Mouse (Mus musculus) A20 (cell line): ENCODE measurements at regions not wholly inside any gene's neighbourhood (a gene's known extent, or its start where the extent isn't known, plus 50 kb on each side); places are given as distances from the start of the nearest gene placed in this dataset.

Source experiments
- DNase-seq: peaks from one replicate; pipeline ENCODE4 v3.0.0-alpha.2; 2011; ENCODE audit warnings: low read depth, low spot score

DNA sequence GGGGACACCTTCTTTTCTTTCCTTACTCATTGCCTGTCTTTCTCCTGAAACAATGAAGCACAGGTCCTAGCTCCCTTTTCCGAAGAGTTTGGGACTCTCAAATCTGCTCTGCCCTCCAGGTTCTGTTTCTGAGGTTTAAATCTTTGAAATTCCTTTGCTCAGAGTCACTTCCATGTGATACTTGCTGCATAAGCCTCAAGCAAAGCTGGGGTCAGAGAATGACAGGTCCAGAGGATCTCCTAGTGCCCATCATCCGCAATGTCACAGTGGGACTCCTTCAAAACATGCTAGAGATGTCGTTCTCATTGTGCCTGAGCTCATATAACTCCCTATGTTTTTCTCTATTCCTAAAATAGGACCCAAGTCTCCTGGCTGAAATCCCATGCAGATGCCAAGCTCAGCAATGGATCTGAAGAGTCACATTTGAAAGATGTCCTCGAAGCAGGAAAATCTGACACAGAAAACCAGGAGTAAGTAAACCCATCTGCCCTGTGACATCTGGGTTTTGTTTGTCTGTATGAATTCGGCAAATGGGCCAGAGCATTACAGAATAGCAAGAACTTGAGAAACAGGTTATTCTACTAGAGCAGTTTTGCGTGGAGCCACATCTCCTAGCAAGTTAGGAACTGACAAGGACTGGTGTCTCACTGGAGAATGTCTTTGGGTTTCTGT, 634.6 kb downstream of the Epha4 start:
- DNase-seq, result no peak

DNA sequence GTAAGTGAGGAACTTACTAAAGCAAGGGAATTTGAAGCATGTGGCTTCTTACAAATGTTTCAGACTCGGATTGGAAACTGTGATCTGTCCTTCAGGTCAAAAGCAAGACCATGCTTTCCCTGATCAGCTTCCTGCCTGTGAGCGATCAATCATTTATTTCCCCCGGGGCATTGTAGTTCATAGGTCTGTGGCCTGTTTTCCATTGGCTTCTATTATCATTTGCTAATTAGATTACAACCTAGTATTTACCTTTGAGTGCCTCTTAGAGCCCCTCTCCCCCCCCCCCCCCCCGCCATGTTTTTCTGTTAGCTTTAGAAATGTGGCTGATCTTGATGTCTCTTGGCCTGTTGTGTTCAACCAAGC, 634.1 kb downstream of the Epha4 start:
- DNase-seq, result no peak

DNA sequence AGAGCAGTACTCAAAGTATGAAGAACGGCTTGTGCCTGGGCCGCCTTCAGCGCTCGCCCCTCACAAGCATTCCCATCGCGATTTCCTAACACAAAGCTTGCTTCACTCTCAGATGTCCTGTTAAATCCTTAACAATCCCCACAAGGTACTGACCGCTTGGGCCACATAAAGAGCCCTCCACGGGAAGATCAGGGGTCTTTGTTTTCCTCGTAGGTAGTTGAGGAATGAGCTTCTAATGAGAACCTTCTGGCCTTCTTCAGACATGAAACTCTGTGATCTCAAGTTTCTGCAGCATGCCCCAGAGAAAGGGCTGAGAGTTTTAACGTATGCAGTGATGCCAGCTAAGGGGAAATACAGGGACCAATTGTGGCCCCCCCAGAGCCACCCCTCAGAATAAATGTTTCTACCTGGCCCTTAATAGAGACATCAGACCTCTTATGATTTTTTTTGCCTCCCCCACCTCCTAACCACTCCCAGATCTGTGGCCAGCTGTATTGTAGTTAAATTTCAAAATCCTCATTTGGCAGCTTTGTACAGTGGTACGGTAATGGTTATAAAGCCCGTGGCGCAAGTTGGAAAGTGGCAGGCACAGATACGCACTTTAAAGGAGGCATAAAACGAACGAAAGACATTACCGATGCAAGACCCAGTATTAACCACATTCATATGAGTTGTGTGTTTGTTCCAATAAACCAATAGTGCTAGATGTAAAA, 618.6 kb downstream of the Epha4 start:
- no peak for DNase-seq

DNA sequence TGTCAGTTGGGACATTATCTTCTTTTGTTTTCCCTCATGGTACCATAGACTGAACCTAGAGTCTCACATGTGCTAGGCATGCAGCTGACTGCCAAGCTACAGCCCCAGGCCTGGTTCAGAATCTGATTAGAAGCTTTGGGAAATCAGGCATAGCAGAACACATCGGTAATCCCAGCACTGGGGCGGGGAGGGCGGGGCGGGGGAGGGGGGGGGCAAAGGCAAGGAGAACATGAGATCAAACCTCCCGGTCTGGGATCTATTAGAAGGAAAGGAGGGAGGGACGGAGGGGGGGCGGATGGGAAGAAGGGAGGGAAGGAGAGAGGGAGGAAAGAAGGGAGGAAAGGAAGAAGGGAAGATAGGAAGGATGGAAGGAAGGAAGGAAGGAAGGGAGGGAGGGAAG, 617.5 kb downstream of the Epha4 start:
- no peak for DNase-seq

DNA sequence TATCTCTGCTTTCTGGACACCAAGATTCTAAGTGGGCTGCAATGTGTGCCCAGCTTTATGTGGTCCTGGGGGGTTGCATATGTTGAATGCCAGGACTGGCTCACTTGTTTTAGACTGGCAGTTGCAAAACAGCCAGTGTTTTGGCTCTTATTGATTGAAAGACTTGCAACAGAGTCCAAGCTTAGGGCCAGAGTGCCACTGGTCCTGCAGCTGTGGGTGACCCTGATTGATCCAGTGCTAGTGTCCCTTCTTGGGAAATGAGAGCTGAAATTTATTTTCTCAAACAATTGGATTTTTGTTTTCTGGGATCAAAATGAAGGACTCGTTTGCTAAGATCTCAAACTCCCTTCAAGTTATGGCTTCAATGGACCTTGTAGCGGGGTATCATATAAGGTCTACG, 603.4 kb downstream of the Epha4 start:
- DNase-seq, result no peak

DNA sequence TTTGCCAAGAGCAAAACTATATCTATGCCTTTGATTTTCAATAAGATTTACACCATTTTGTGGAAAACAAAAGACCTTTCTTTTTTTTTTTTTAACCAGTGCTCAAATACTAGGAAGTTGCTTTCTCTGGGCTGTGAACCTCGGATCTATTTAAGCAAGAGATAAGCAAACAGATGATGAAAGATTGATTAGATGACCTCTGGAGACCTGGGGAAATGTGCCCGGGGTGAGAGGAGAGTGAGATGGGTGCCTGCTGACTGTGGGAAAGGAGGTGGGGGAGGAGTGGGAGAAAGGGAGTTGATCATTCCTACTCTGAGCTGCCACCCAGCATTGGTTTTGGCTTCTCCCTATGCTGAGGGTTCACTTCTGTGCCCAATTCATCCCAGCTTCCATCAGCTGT, 595.3 kb downstream of the Epha4 start:
- DNase-seq, result no peak

DNA sequence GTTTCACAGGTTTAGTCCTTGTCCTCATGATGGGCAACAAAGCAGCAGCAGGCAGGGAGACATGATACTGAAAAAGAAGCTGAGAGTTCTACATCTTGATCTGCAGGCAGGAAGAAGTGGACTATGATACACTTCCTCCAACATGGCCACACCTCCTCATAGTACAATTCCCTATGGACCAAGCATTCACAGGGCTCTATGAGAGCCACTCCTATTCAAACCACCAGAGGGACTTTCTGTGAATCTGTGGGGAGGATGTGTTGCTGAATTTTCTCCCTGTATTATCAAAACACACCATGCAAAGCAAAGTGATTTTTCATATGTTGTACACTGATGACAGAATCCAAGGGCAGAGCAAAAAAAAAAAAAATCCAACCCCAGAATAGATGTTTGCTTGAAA, 594.3 kb downstream of the Epha4 start:
- DNase-seq, result no peak

DNA sequence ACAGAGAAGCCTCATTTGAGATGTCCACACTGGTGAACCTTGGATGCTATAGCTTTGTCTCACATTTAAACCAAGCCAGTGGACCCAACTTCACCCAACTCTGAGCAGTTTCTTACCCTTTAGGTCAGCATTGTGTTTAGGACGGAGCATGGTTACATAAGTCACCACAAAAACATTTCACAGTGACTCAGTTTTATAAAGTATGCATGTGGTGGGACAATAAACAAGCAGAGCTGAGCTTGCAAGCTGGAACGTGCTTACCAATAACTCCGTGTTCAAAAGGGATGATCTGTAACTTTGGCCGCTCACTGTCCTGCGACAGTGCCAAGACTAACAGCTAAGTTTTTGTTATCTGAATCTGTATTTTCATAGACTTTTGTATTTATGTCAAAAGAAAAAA, 587.8 kb downstream of the Epha4 start:
- no peak for DNase-seq

DNA sequence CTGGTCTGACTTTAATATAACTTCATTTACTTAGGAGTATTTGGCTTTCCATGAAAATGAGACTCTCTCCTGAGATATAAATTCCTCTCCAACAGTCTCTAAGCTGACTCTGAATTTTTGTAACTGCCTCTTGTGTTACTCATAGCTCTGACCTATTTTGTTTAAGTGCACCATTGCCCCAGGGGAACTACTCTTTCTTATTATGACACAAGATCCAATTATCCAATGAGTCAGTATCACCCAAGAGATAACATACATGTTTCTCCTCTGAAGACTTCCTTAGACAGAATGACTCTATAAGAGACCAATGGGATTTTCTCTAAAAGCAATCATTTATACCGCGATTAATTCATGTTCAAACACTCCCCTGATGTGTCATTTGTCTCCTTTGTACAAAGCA, 586.9 kb downstream of the Epha4 start:
- no peak for DNase-seq

DNA sequence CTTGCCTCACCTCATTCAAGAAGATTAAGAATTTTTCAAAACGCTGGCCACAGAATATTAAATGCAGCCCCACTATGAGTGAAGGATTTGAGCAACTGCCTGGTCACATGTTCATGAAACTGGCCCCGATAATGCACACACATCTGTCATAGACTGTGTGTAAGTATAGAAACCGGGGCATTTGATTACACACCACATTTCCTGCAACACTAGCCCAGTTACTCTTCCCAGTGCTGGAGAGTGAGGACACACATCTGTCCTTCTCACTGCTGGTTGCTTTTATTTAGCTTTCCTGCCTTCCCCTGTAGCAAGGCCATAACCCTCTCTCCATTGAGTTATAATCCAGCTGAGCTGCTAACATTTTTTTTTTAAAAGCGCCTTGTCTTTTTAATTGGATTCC, 581.4 kb downstream of the Epha4 start:
- DNase-seq, result no peak

DNA sequence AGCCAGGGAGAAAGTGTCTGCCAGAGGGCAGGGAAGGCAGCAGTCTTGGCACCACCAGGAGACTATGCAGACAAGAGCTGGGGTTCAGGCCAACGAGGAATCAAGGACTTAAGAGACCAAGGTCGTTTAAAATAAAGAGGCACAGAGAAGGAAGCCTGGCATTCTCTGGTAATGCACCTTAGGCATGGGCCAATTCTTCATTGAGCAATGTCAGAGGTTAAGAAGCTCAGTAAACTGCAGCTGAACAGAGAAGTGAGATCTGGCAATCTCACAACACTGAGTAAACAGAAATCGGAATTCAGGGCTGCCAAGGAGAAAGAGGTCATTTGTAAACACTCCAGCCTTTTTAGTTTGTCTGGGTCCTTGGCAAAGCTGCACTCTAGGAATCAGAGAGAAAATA, 572.2 kb downstream of the Epha4 start:
- no peak for DNase-seq

DNA sequence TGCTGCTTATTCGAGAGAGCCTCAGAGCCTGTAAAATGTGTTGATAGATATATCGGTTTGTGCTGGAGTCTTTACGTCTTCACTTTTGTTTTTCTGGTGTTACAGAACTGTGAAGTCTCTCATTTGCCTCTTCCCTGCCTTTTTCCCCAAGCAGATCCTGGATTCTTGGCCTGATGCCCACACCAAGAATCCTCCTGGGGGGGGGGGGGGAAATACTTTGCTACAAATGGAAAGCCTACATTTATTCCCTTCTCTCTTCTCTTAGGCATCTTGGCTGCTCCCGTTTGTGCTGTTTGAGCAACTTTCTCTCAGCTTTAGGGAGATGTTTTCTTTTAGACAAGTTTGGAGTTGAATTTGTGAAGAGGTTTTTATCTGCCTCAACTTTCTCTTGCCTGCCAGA, 570.8 kb downstream of the Epha4 start:
- no peak for DNase-seq

DNA sequence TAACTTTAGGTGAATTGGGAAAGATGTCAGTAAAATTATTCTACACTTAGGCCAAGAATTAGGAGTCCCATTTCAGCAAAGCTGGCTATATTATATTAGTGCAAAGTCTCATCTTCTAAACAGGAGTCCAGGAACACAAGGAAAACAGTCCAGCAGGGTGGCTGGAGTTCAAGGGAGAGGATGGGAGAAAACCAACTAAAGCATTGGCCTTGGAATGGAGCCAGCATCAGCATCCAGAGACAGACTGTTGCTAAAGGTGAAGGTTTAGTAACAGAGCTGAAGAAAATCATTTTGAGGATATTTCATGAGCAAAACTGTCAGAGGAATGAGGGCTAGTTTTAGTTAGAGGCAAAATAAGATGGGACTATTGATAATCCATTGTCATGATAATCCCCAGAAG, 559.9 kb downstream of the Epha4 start:
- no peak for DNase-seq

DNA sequence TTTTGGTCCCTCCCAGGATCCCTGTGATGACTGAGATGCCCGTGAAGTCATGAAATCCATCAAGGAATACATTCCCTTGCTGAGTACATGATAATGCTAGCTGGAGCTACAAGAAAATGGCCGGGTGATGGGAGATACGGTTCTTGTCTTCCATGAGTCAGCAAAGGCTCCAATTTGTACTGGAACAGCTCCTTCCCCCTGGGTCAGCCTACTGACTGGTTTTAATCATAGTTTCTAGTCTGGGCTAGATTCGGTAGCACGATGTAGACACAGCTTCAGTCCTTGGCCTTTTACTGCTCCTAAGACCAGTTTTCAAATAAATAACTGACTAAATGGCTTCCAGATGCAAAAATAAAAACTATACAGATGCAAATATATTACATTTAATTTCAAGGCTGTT, 557.5 kb downstream of the Epha4 start:
- no peak for DNase-seq

DNA sequence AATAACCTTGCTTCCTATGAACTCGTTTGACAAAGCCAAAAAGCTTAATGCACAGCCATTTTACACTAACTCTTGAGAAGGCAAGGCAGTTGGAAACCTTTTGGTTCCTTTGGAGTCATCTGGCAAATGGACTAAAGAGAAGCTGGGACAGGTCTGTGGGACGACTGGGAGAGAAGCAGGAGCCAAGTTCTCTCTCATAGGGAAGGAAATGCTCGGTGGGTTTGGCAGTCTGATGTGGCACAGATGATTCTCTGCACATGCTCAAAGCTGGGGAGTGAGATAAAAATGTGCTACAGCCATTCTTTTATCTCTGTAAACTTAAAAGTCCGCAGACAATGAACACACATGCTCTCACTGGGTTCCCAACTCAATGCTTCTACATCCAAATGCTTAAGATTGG, 556.2 kb downstream of the Epha4 start:
- no peak for DNase-seq

DNA sequence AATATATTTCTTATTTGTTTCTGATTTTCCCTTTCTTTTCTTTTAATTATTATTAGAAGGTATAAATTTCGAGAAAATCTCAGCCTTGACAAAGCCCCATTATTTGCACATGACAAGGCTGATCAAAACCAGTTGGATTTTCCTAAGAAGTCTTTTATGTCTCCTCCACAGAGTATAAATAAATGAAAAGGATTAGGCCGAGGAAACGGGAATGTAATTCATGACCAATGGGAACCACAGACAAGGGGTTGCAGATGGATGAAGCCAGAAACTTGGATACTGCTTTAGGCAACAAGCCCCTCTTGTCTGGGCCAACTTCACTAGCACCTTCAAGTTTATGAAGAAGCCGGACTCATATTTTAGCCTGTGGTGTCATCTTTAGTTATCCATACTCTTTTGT, 542.4 kb downstream of the Epha4 start:
- no peak for DNase-seq

DNA sequence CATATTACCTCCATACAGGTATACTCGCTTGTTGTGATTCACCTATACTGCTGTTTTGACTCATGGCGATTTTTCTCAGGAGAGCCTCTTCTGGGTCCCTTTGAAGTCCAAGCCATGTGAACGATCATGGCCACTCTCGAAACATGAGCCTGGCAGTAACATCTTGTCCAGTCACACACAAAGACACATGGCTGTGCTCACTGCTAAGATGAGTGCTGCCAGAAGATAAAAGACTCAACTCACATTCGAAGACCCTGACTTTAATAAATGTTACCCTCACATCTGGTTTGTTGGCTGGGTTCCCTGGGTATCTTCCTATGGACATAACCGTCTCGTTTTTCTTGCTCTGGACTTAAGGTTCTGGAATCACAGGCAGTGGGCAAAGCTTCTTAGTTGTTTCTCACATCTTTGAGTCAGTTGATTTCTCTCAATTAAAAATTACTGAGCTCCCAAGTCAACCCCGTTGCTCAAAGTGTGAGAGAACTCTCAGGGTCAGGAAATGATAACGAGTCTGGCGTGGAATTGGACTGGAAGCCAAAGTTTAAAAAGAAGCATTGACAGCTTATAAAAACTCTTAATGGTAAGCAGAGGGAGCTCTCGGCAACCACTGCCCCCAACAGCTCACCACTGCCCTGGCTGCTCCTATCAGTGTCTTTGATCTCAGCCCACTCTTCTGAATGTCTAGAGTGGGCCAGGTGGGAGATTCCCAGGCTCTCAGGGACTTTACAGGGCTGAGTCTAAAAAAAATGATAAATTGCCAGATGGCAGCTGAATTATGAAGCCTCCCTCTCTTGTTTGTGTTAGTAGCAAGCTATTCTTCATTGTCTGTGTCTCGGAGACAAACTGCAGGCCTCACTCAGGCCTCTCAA, 539.6 kb downstream of the Epha4 start:
- DNase-seq, result no peak

DNA sequence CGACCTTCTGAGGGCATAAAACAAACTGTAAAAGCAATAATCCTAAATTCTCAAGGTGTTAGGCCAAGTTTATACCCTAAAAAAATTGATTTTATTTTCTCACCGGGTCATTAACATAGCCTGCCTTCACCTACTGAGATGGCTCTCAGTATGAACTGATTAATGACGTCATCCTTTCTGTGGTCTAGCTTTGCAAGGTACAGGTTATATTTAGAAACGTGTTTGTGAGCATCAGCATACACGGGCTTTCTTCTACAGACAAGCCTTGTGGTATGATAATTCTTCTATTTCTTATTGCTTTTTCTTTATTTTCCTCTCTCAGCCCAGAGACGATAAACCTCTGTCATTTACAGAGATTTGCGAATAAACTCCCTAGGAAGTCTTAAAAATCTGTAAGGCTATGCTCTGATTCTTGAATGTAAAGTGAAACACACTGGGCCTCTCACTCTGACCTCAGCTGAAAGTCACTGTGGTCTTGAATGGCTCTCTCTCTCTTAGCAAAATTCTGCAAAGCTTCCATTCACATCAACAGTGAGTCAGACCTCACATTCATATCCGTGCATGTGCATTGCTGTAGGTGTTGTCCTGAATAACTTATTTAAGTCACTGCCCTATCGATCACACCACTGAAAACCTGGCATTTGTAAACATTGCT, 534.3 kb downstream of the Epha4 start:
- DNase-seq, result no peak

DNA sequence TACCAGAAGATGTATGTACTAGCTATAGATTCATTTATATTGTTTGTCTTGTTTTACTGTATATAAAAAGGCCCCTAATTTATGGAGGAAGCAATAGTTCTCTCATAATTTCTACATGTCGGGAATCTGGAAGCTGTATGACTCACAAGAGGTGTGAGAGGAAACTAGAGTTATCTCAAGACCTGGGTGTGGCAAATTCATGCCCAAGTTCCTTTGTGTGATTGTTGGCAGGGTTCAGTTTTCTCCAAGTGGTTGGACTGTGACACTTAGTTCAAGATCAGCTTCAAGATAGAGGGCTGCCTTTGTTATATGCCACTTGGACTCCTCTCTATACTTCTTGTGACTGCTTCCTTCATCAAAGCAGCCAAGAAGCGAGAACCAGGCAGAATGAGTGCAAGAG, 521.1 kb downstream of the Epha4 start:
- no peak for DNase-seq

DNA sequence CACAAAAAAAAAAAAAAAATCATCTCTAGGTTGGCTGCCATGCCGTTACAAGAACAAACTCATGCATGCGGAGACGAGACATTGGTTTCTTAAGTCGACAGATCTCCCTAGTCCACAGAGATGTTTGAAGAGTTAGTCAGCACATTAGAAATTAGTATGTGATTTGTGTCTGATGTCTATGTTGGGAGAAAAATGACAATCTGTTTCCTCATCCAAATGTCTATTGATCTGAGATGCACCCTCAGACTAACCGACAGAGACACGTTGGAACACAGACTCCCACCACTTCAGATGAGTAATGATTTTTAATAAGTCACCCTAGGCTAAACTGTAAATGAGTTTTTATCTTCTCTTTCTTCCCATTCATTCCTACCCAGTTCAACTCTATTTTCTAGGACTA, 506.9 kb downstream of the Epha4 start:
- no peak for DNase-seq

DNA sequence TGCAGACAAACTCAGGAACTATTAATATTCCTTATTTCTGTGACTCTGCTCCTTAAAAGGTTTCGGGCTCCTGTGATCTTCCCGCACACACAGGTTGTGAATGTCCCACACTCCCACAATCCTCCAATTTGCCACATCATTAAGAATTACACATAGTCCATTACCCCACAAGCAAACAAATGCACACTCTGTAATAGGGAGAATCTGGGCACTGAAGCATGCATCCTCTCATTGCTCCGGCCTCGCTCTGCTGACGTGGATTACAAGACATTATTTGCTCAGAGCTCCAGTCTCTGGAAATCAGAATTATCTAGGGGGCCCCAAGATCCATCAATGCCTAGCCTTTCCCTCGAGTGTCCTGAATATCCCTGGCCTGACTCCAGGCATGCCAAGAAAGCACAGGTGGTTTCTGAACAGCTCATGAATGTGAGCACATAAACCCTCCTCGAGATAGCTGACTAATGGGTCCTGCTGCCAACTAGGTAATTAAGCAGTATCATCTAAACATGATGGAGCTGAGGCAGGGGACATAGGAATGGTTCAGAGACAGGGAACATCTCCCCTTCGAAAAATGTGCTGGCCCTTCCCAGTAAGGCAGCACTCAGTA, 504.2 kb downstream of the Epha4 start:
- DNase-seq, result no peak

DNA sequence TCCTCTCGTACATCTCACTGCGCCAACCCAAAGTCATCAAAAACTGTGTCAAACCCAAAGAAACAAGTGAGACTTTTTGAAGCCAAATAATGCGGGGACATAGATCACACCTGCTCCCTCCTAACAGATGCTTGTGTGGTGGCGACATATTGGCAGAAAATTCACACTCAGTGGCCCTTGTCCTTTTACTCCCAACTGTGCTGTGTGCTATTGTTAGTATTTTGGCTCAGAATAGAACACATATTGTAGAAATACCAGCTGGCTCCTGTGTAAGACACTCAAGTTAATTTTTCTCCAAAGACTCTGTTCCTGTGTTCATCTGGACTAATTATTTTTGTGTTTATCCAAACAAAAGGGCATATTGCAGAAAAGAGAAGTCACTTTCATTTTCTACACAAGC, 487.2 kb downstream of the Epha4 start:
- no peak for DNase-seq
